Mouse (Mus musculus) CH12F3 (cell line): Measurements from ENCODE around the gene Vill.

Experiments
- in situ Hi-C: fragments of 300-500 bp; cut with MboI; formaldehyde crosslinking; loops from 2 replicates; pipeline ENCODE4 v1.14.3; 2020; ENCODE audit warnings: low sequenced_read_pairs

Vill gene

GRCm38 (mm10) chr9:119052154-119052944 is at the start of gene Vill:
Gene Vill, plus strand, starts transcription at chr9:119052778.
- in situ Hi-C loops, result no loop called here

- in situ Hi-C loops, result no loop called here
Observed at GRCm38 (mm10) chr9:119003990-119004702, 48.4 kb upstream of the Vill start.

DNA sequence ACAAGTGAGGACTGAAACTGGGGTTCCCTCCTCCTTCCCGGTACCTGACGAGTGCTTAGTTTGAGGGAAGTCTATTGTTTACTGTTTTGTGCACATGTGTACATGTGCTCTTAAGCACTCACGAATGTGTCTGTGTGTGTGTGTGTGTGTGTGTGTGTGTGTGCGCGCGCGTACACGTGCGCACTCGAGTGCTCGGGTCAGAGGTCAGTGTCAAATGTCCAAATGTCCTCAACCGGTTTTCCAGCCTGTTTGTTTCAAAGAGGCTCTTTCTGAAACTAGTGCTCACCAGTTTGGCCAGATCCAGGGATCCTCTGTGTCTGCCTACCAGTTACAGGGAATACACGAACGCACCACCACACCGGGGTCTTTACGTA is 47.9 kb upstream of the Vill start:
- in situ Hi-C loops, result no loop called here

GRCm38 (mm10) chr9:119005303-119006029 is 47.1 kb upstream of the Vill start:
- in situ Hi-C loops, result no loop called here

DNA sequence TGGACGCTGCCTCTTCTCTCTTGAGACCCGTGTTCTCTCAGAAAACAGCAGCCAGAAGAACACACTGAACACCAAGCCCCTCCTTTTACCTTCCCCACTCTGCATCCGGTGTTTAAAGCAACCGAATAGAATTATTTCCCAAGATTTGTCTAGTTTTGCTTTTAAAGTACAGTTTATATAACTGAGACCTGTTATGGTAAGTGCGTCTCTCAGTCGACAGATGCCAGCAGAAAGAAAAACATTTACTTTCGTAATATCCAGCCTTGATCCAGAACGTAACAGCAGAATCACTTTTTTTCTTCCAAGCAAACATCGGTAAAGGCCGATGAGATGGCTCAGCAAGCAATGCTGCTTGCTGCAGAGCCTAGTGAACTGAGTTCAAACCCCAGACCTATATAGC is 45.3 kb upstream of the Vill start:
- in situ Hi-C loops, result no loop called here

DNA sequence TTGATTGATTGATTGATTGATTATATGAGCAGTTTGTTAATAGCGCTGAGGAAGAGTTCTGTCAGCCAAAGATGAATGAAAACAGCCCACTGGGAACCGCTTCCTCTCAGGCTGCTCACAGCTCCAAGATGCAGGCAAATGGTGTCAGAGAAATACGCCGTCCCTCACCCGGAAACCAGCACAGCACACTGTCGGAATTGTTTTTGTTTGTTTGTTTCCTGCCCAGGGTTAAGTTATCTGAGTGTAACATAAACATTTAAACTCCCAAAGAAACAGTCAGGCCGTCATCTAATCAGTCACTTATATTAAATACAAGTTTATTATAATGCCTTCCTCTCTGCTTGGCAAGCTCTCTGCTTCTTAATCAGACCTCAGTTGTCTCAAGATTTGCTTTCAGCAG is 43.7 kb upstream of the Vill start:
- in situ Hi-C loops, result no loop called here

DNA sequence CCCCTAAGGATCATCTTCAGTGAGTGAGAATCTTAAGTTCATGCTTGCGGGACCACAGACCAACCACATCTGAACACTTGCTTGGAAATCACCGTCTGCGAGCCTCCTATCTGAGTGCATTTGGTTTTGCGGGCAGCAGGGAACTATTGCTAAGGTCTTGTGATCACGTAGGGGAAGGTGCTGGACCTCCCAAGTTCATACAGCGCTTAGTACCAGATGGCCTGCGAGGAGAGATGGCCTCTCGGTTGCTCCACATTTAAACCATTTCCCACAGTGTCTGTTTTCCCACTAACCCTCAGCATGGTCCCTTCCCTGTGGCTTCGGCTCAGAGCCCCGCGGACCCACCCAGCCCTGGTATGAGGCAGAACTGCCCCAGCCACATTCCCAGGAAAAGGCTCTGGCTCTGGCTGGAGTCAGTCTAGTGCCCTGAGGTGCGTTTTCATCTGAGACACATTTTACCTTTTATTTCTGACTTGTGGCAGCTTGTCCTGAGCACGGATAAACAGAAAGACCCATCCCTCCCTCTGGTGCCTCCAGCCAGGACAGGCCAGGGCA is 42.3 kb upstream of the Vill start:
- in situ Hi-C loops, result no loop called here

DNA sequence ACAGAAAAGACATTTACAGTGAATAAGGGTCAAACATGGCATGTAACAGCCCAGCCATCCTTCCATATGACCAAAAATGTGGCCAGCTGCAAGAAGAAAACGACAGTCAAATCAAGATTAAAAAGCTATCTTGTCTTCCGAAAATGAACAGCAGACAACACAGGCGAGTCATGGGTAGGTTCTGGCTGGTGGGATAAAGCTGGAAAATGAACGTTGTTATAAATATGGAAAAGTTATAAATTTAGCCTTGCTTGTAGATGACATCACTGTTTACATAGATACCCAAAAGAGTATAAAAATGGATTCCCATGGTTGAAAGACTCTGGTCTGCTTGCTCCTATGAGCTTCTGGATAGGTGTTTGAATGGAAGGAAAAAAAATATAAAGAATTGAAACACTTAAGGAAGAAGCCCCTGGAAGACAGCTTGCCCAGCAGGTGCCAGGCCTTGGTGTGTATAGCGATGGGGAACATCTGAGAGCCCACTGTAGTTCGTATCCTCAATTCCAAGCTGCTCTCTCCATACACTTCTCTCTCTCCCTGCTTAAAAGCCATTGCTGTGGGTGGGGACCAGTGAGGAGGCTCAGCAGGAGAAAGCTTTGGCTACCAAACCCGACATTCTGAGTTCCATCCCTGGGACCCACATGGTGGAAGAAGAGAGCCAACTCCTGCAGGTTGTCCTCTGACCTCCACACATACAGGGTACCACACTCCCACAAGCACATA is 35.6 kb upstream of the Vill start:
- in situ Hi-C loops, result no loop called here

- in situ Hi-C loops, result no loop called here
Observed at GRCm38 (mm10) chr9:119021731-119022130, 30.8 kb upstream of the Vill start.

DNA sequence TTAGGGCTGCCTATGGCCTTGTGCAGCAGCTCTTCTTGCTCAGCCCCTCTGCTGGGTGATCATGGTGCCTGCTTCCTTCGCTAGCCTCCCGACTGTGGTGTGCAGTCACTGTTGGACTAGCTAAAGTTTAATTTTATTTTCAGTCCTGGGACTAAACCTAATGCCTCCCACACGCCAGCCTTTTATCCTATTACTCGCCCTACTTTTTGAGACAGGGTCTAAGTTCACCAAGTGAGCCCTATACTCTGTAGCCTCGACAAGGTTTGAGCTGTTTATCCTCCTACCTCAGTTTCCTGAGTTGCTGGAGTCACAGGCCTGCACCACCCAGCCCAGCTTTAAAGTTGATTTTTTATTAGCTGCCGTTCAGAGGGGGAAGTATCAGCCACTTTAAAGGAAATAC is 27.3 kb upstream of the Vill start:
- in situ Hi-C loops, result no loop called here

DNA sequence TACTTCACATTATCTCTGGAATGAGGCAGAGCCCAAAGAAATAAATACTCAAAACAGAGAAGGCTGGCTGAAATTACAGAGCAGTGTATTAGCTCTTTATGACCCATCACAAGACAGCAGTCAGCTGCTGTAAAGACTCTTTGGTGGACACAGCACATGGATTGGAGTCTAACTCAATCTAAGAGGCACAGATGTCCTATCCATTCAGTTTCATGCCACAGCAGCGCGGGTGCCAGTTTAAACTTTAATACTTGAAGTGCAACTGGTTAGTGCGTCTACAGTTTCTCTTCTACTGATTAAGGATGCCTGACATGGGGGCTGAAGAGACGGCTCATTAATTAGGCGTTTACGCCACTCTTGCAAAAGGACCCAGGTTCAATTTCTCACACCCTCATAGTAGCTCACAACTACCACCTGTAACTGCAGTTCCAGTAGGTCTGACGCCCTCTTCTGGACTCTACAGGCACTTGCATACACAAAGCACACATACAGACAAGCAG is 26.7 kb upstream of the Vill start:
- in situ Hi-C loops, result no loop called here

DNA sequence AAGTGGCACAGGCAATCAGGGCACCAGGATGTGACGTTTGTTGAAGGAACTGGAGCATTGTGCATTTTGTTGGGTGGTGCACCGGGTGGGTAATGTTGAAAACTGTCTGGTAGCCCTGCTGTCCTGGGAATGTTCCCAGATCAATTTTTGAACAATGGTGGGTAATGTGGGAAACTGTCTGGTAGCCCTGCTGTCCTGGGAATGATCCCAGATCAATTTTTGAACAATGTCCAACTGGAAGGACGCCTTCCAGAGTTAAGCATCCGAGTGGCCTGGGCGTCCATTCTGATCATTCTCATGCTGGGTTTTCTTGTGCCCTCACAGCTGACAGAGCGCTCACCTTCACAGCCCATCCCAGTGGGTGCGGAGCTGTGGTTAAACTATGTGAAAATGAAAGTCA is 25.2 kb upstream of the Vill start:
- in situ Hi-C loops, result no loop called here

DNA sequence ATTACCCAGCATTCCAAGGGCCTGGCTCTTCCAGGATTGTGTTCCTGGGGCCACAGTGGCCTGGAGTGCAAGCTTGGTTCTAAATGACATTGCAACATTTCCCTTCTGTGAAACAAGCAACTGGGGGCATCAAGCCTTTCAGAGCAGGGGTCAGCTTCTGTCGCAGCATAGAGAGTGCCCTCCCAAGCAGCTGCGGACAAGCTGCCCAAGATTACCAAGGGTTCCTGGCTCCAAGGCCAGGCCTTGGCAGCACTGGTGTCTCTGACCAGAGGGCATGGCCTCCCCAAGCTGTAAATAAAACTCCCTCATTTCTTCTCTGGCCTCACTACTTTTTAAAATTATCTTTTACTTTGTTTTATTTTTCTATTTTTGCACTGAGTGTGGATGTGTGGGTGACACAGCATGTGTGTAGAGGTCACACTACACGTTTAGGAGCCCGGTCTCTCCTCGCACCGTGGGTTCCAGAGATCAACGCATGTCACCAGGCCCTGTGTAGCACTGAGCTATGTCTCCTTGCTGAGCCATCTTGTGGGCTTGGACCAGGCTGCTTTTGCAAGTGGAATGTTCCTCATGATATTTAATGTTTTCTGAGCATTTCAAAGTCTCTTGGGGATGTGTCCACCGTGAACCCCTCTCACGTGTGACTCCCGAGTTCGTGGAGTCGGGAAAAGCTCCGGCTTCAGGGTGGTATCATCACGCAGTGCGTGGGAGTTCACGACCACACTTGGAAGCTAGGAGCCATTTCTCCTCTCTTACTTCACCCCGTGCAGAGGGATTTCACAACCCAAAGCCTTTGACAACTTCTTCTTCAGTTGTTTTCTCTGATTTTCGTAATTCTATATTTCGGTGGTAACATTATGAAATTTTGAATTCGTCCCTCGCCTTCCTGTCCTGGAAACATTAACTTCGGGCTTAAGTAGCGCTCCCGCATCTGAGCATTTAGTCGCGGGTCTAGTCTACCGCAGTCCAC is 24.1 kb upstream of the Vill start:
- in situ Hi-C loops, result no loop called here

GRCm38 (mm10) chr9:119029568-119029967 is 23.0 kb upstream of the Vill start:
- in situ Hi-C loops, result no loop called here

DNA sequence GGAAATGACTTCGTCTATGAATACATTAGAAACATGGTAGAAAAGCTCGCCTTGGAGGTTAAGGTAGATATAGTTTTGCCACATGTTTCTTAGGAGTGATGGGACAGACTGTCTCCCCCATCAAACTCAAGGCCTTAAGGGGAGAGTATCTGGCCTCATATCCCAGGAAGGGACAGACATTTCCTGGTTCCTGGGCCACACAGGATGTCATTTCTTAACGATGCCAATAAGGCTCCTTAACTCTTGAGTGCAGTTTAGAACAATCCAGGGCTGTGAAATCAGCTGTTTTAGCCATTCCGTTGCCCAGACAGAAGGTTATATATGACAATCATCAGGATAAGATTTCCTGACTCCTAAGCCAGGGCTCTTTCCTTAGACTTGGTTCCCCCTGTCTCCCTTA is 21.5 kb upstream of the Vill start:
- in situ Hi-C loops, result no loop called here

GRCm38 (mm10) chr9:119031772-119032171 is 20.8 kb upstream of the Vill start:
- in situ Hi-C loops, result no loop called here

- in situ Hi-C loops, result no loop called here
Observed at GRCm38 (mm10) chr9:119032538-119032937, 20.0 kb upstream of the Vill start.

GRCm38 (mm10) chr9:119033111-119033921 is 19.3 kb upstream of the Vill start:
- in situ Hi-C loops, result no loop called here

- in situ Hi-C loops, result no loop called here
Observed at GRCm38 (mm10) chr9:119034069-119034468, 18.5 kb upstream of the Vill start.
